Mouse (Mus musculus) cortical plate, adult 2 months (tissue): Measurements from ENCODE around the gene Il9.

Experiments
- CTCF ChIP-seq: fragments of 200-500 bp; IDR thresholded peaks from 2 replicates; pipeline ENCODE4 v1.5.1; 2011; ENCODE audit warnings: mild to moderate bottlenecking, control low read depth, low read length; ENCODE audit not compliant: insufficient read depth; ENCODE audit errors: extremely low read depth
- POLR2A ChIP-seq: fragments of 200-500 bp; IDR thresholded peaks from 2 replicates; pipeline ENCODE4 v1.6.1; 2011; ENCODE audit warnings: mild to moderate bottlenecking, low read length, control low read depth; ENCODE audit not compliant: insufficient read depth; ENCODE audit errors: extremely low read depth

DNA sequence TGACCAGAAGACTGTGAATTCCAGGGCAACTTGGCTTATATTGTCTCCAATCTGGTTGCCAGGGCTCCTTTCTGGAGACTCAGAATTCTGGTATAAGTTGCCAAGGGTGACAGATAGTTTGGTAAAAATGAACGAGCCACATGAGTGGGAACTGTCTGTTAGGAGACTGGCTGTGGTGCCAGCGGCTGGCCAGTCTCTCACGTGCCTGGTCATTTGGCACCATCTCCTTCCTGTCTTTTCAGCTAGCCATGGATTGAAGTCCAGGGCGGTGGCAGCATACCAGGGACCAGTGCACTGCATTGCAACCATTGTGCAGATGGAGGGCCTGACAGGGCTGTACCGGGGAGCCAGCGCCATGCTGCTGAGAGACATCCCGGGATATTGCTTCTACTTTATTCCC is 18.8 kb downstream of the Il9 start:
- TF ChIP-seq CTCF (no peak), POLR2A (no peak)
